Mouse (Mus musculus): ENCODE results near the gene Gm11213. TPM values are rescaled to one million over a fixed set of nuclear protein-coding genes. Genes with fewer than 3 reads are reported as not detected.

Gm11213 gene
- polyA plus RNA-seq (2014; fragmentation: Nextera tagmentation; extraction: Ambion mirVana), result not detected in 2 replicates

DNA sequence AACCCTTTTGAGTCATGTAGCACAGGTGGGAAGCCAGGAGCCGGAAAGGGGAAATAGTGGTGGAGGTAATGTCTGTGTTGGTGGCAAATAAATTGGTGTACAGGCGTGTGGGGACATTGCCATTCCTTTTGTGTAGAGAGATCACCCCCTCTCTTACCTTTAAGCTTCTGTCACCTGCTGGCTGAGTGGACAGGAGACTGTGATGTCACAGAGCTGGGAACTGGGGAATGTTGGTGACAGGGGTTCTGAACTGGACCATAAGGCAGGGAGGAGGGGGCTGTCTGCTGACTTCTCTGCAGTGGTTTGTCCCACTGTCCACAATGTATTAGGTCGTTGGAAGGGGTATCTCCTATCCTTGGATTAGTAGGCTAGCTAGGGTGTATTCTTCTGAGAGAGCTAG is at the start of gene Gm11213:
Gene Gm11213, minus strand, starts transcription at position 317 of the 400 bp plus-strand sequence.
- no peaks in the 10 kb centered on the region for H3K9me3 ChIP-seq (replicated peaks; ENCODE audit: control insufficient read depth, low read length)
- ATAC-seq (replicated peaks; ENCODE audit: insufficient number of reproducible peaks, low FRiP score, low TSS enrichment), result 0 out of 2 replicates have a peak, but pooled peaks have one; percentile 18
- no peaks in the 10 kb centered on the region for H3K36me3 ChIP-seq (ENCODE audit: control insufficient read depth, insufficient read depth, low read length)
- WGBS (ENCODE audit: insufficient replicate concordance), result 70% methylated on average over 3 of the region's 3 CpGs
- H3K27ac ChIP-seq (ENCODE audit: low read depth, low read length), result peak within 1 kb of the TSS; percentile 35; the same call in 1 of the 2 replicates
- no peaks in the 10 kb centered on the region for H3K27me3 ChIP-seq (ENCODE audit: control insufficient read depth, insufficient read depth, low read length)
- H3K9ac ChIP-seq (ENCODE audit: low read depth, low read length), result no peak within 1 kb of the TSS
- H3K4me1 ChIP-seq (ENCODE audit: control insufficient read depth, insufficient read depth, low read length), result no peaks in the 10 kb centered on the region
- no peak within 1 kb of the TSS for H3K4me2 ChIP-seq
- no peak within 1 kb of the TSS for H3K4me3 ChIP-seq (ENCODE audit: low read depth, low read length)

- Histone ChIP-seq H3K27ac (ENCODE audit: low read depth, low read length) (no peak overlapping the region), H3K36me3 (ENCODE audit: control insufficient read depth, insufficient read depth, low read length) (no peaks in the 10 kb centered on the region), H3K4me3 (ENCODE audit: low read depth, low read length) (no peak overlapping the region), H3K4me1 (ENCODE audit: control insufficient read depth, insufficient read depth, low read length) (no peaks in the 10 kb centered on the region), H3K9ac (ENCODE audit: low read depth, low read length) (no peak overlapping the region), H3K27me3 (ENCODE audit: control insufficient read depth, insufficient read depth, low read length) (no peaks in the 10 kb centered on the region), H3K9me3 (replicated peaks; ENCODE audit: control insufficient read depth, low read length) (no peaks in the 10 kb centered on the region), H3K4me2 (no peak overlapping the region)
- 67% methylated on average over 1 of the region's 1 CpGs for WGBS (ENCODE audit: insufficient replicate concordance)
- ATAC-seq (replicated peaks; ENCODE audit: insufficient number of reproducible peaks, low FRiP score, low TSS enrichment), result no peak
Observed at GRCm38 (mm10) chr4:63654381-63654780, 49.3 kb upstream of the Gm11213 start.

- H3K4me1 ChIP-seq (ENCODE audit: control insufficient read depth, insufficient read depth, low read length), result no peaks in the 10 kb centered on the region
- no peak overlapping the region for H3K4me2 ChIP-seq
- no peaks in the 10 kb centered on the region for H3K36me3 ChIP-seq (ENCODE audit: control insufficient read depth, insufficient read depth, low read length)
- H3K9ac ChIP-seq (ENCODE audit: low read depth, low read length), result no peak overlapping the region
- no peaks in the 10 kb centered on the region for H3K9me3 ChIP-seq (replicated peaks; ENCODE audit: control insufficient read depth, low read length)
- no peaks in the 10 kb centered on the region for H3K27me3 ChIP-seq (ENCODE audit: control insufficient read depth, insufficient read depth, low read length)
- ATAC-seq (replicated peaks; ENCODE audit: insufficient number of reproducible peaks, low FRiP score, low TSS enrichment), result no peak
- no peak overlapping the region for H3K4me3 ChIP-seq (ENCODE audit: low read depth, low read length)
- H3K27ac ChIP-seq (ENCODE audit: low read depth, low read length), result no peak overlapping the region
Observed at GRCm38 (mm10) chr4:63643956-63644726, 39.1 kb upstream of the Gm11213 start.

GRCm38 (mm10) chr4:63639842-63640241 is 34.8 kb upstream of the Gm11213 start:
- no peaks in the 10 kb centered on the region for H3K4me1 ChIP-seq (ENCODE audit: control insufficient read depth, insufficient read depth, low read length)
- H3K36me3 ChIP-seq (ENCODE audit: control insufficient read depth, insufficient read depth, low read length), result no peaks in the 10 kb centered on the region
- H3K27ac ChIP-seq (ENCODE audit: low read depth, low read length), result no peak overlapping the region
- no peak for ATAC-seq (replicated peaks; ENCODE audit: insufficient number of reproducible peaks, low FRiP score, low TSS enrichment)
- no peaks in the 10 kb centered on the region for H3K9me3 ChIP-seq (replicated peaks; ENCODE audit: control insufficient read depth, low read length)
- H3K9ac ChIP-seq (ENCODE audit: low read depth, low read length), result no peak overlapping the region
- no peak overlapping the region for H3K4me2 ChIP-seq
- no peak overlapping the region for H3K4me3 ChIP-seq (ENCODE audit: low read depth, low read length)
- WGBS (ENCODE audit: insufficient replicate concordance), result 74% methylated on average over 2 of the region's 2 CpGs
- H3K27me3 ChIP-seq (ENCODE audit: control insufficient read depth, insufficient read depth, low read length), result no peaks in the 10 kb centered on the region

DNA sequence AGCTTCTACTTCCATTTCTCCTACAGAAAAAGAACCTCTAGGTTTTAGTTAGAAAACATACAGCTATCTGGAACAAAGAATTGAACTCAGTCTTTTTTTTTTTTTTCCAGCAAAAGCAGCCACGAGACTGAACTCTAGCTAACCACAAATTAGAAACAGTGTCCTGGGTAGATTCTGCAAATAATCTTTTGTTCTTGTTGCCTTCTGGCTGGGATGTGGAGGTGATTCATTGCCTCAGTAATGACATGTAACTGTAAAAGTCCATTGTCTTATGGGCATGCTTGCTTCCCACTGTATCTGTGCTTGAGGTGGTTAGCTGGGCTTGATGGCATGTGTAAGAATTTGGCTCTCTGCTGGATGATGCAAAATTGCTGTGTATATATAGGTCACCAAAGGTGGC is 33.5 kb upstream of the Gm11213 start:
- no peaks in the 10 kb centered on the region for H3K4me1 ChIP-seq (ENCODE audit: control insufficient read depth, insufficient read depth, low read length)
- no peak for ATAC-seq (replicated peaks; ENCODE audit: insufficient number of reproducible peaks, low FRiP score, low TSS enrichment)
- H3K36me3 ChIP-seq (ENCODE audit: control insufficient read depth, insufficient read depth, low read length), result no peaks in the 10 kb centered on the region
- H3K27me3 ChIP-seq (ENCODE audit: control insufficient read depth, insufficient read depth, low read length), result no peaks in the 10 kb centered on the region
- 58% methylated on average over 1 of the region's 1 CpGs for WGBS (ENCODE audit: insufficient replicate concordance)
- no peak overlapping the region for H3K4me2 ChIP-seq
- no peak overlapping the region for H3K9ac ChIP-seq (ENCODE audit: low read depth, low read length)
- no peak overlapping the region for H3K4me3 ChIP-seq (ENCODE audit: low read depth, low read length)
- no peaks in the 10 kb centered on the region for H3K9me3 ChIP-seq (replicated peaks; ENCODE audit: control insufficient read depth, low read length)
- no peak overlapping the region for H3K27ac ChIP-seq (ENCODE audit: low read depth, low read length)

GRCm38 (mm10) chr4:63633181-63633580 is 28.1 kb upstream of the Gm11213 start:
- H3K9me3 ChIP-seq (replicated peaks; ENCODE audit: control insufficient read depth, low read length), result no peaks in the 10 kb centered on the region
- no peak overlapping the region for H3K4me2 ChIP-seq
- H3K36me3 ChIP-seq (ENCODE audit: control insufficient read depth, insufficient read depth, low read length), result no peaks in the 10 kb centered on the region
- no peak for ATAC-seq (replicated peaks; ENCODE audit: insufficient number of reproducible peaks, low FRiP score, low TSS enrichment)
- 78% methylated on average over 2 of the region's 2 CpGs for WGBS (ENCODE audit: insufficient replicate concordance)
- no peaks in the 10 kb centered on the region for H3K27me3 ChIP-seq (ENCODE audit: control insufficient read depth, insufficient read depth, low read length)
- H3K9ac ChIP-seq (ENCODE audit: low read depth, low read length), result no peak overlapping the region
- H3K4me1 ChIP-seq (ENCODE audit: control insufficient read depth, insufficient read depth, low read length), result no peaks in the 10 kb centered on the region
- no peak overlapping the region for H3K4me3 ChIP-seq (ENCODE audit: low read depth, low read length)
- H3K27ac ChIP-seq (ENCODE audit: low read depth, low read length), result no peak overlapping the region

DNA sequence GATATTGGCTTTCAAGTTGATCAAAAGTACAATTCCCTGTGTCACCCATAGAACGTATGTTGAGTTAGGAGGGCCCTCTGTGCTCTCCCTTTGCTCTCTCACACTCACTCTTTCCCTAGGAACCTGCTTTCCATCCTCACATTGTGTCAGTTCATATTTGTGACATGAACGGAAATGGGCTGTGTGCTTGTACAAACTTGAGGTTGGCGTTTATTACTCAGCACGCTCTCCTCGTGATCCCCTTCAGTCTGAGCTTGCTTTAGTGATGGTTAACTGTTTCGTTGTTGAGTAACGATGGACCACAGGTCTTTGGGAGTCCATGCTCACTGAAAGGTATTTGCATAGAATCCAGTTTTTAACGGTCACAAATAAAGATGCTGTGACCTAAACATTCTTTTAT is 22.1 kb upstream of the Gm11213 start:
- no peaks in the 10 kb centered on the region for H3K4me1 ChIP-seq (ENCODE audit: control insufficient read depth, insufficient read depth, low read length)
- no peaks in the 10 kb centered on the region for H3K9me3 ChIP-seq (replicated peaks; ENCODE audit: control insufficient read depth, low read length)
- H3K27me3 ChIP-seq (ENCODE audit: control insufficient read depth, insufficient read depth, low read length), result no peaks in the 10 kb centered on the region
- no peak overlapping the region for H3K4me2 ChIP-seq
- ATAC-seq (replicated peaks; ENCODE audit: insufficient number of reproducible peaks, low FRiP score, low TSS enrichment), result no peak
- H3K9ac ChIP-seq (ENCODE audit: low read depth, low read length), result no peak overlapping the region
- H3K36me3 ChIP-seq (ENCODE audit: control insufficient read depth, insufficient read depth, low read length), result no peaks in the 10 kb centered on the region
- no peak overlapping the region for H3K4me3 ChIP-seq (ENCODE audit: low read depth, low read length)
- WGBS (ENCODE audit: insufficient replicate concordance), result 84% methylated on average over 8 of the region's 8 CpGs
- H3K27ac ChIP-seq (ENCODE audit: low read depth, low read length), result no peak overlapping the region

DNA sequence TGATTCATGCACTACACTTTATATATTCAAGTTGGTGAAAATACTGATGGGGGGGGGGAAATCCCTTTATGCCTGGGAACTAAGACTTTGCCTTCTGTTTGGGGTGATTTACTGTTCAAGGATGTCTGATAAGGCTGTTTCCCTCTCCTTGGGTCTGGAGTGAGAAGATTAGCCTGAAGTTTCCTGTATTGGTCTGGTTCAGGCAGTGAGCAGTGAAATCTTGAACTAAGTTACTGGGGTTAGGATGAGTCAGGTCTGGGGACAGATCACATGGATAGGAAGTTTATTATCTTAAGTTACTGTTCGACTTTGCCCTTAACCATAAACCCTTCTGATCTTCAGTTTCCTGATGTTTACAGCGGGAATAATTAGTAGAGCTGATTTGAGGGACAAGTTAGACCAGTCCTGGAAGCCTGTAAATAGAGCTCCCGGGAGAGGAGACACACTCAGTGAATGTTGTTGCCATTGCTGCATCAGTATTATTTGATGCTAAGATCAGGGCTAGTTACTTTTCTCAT is 20.6 kb upstream of the Gm11213 start:
- H3K9ac ChIP-seq (ENCODE audit: low read depth, low read length), result no peak overlapping the region
- WGBS (ENCODE audit: insufficient replicate concordance), result 45% methylated on average over 3 of the region's 3 CpGs
- no peaks in the 10 kb centered on the region for H3K4me1 ChIP-seq (ENCODE audit: control insufficient read depth, insufficient read depth, low read length)
- no peak overlapping the region for H3K27ac ChIP-seq (ENCODE audit: low read depth, low read length)
- H3K36me3 ChIP-seq (ENCODE audit: control insufficient read depth, insufficient read depth, low read length), result no peaks in the 10 kb centered on the region
- no peak for ATAC-seq (replicated peaks; ENCODE audit: insufficient number of reproducible peaks, low FRiP score, low TSS enrichment)
- H3K9me3 ChIP-seq (replicated peaks; ENCODE audit: control insufficient read depth, low read length), result no peaks in the 10 kb centered on the region
- H3K4me3 ChIP-seq (ENCODE audit: low read depth, low read length), result no peak overlapping the region
- H3K4me2 ChIP-seq, result no peak overlapping the region
- no peaks in the 10 kb centered on the region for H3K27me3 ChIP-seq (ENCODE audit: control insufficient read depth, insufficient read depth, low read length)

GRCm38 (mm10) chr4:63622378-63622835 is 17.3 kb upstream of the Gm11213 start, which contains the start of gene Tex48:
Gene Tex48 (minus strand): TSS chr4:63622428.
- Histone ChIP-seq H3K4me1 (ENCODE audit: control insufficient read depth, insufficient read depth, low read length) (no peaks in the 10 kb centered on the region), H3K9me3 (replicated peaks; ENCODE audit: control insufficient read depth, low read length) (no peaks in the 10 kb centered on the region), H3K36me3 (ENCODE audit: control insufficient read depth, insufficient read depth, low read length) (no peaks in the 10 kb centered on the region), H3K4me3 (ENCODE audit: low read depth, low read length) (no peak within 1 kb of the TSS), H3K4me2 (no peak within 1 kb of the TSS), H3K27ac (ENCODE audit: low read depth, low read length) (no peak within 1 kb of the TSS), H3K9ac (ENCODE audit: low read depth, low read length) (no peak within 1 kb of the TSS), H3K27me3 (ENCODE audit: control insufficient read depth, insufficient read depth, low read length) (no peaks in the 10 kb centered on the region)
- ATAC-seq (replicated peaks; ENCODE audit: insufficient number of reproducible peaks, low FRiP score, low TSS enrichment), result no peak; the same call in 1 of the 2 replicates
- WGBS (ENCODE audit: insufficient replicate concordance), result 54% methylated on average over 5 of the region's 5 CpGs

Measured in heart, embryonic 11.5 days (tissue).